Mouse (Mus musculus) intestine, postnatal 0 days (tissue): ENCODE measurements around the gene Ntrk2. TPM values are rescaled to one million over a fixed set of nuclear protein-coding genes. Genes with fewer than 3 reads are reported as not detected.

Source experiments
- ATAC-seq: fragments of 200-750 bp; cut with Nextera tagmentation; 2 replicates; pipeline ENCODE4 v1.8.0; 2017; ENCODE audit warnings: mild to moderate bottlenecking, moderate TSS enrichment, moderate library complexity
- H3K27ac ChIP-seq: fragments of 300-500 bp; sonication (generic); 2 replicates; pipeline ENCODE4 v1.5.1; 2014; ENCODE audit warnings: mild to moderate bottlenecking, low read depth, low read length, moderate library complexity
- H3K27me3 ChIP-seq: fragments of 300-500 bp; sonication (generic); replicated peaks from 2 replicates; pipeline ENCODE4 v1.6.1; 2014; ENCODE audit warnings: low read length, mixed read lengths; ENCODE audit not compliant: control insufficient read depth, insufficient read depth
- H3K36me3 ChIP-seq: fragments of 300-500 bp; sonication (generic); 2 replicates; pipeline ENCODE4 v1.6.1; 2014; ENCODE audit warnings: mild to moderate bottlenecking, moderate library complexity; ENCODE audit not compliant: control insufficient read depth, insufficient read depth
- H3K4me1 ChIP-seq: fragments of 300-500 bp; sonication (generic); replicated peaks from 2 replicates; pipeline ENCODE4 v1.6.1; 2014; ENCODE audit warnings: antibody characterized with exemption, low read length, mixed read lengths; ENCODE audit not compliant: control insufficient read depth, insufficient read depth
- H3K4me2 ChIP-seq: fragments of 300-500 bp; sonication (generic); replicated peaks from 2 replicates; pipeline ENCODE4 v1.6.1; 2014; ENCODE audit warnings: low read depth, mild to moderate bottlenecking, moderate library complexity
- H3K4me3 ChIP-seq: fragments of 300-500 bp; sonication (generic); 2 replicates; pipeline ENCODE4 v1.5.1; 2014; ENCODE audit warnings: low read depth, low read length
- H3K9ac ChIP-seq: fragments of 300-500 bp; sonication (generic); 2 replicates; pipeline ENCODE4 v1.6.1; 2014; ENCODE audit warnings: mild to moderate bottlenecking, low read depth, low read length
- H3K9me3 ChIP-seq: fragments of 300-500 bp; sonication (generic); 2 replicates; pipeline ENCODE4 v1.6.1; 2016; ENCODE audit warnings: mixed run types; ENCODE audit not compliant: control insufficient read depth
- CTCF ChIP-seq: sonication (generic); IDR thresholded peaks from 2 replicates; pipeline ENCODE4 v1.5.1; 2016; ENCODE audit warnings: low read depth, mild to moderate bottlenecking, control low read depth, antibody characterized with exemption, moderate library complexity
- WGBS: fragments of 180-500 bp; shearing (Covaris S2); extraction: QIAGEN DNeasy Blood & Tissue Kit; methylation state at CpG from one replicate; pipeline ENCODE4 v1.1.7; 2014; 5-methylcytosine and 5-hydroxymethylcytosine counted together
- polyA plus RNA-seq: library from polyadenylated mRNA; unstranded; fragments of >200 nt; fragmentation: Nextera tagmentation; extraction: Ambion mirVana; gene quantifications from 2 replicates; pipeline ENCODE4 v1.2.1, GENCODE M21; 2015

Gene Ntrk2
- polyA plus RNA-seq, 1 experiment from 2014 or later = 1.6 TPM

- Histone ChIP-seq H3K4me3 (no peak overlapping the region), H3K4me2 (no peak overlapping the region), H3K4me1 (no peaks in the 10 kb centered on the region), H3K36me3 (no peaks in the 10 kb centered on the region), H3K27me3 (no peaks in the 10 kb centered on the region), H3K9me3 (no peaks in the 10 kb centered on the region), H3K27ac (no peak overlapping the region), H3K9ac (no peak overlapping the region)
- ATAC-seq = no peak
- 83% methylated on average over 8 of the region's 8 CpGs for WGBS
- TF ChIP-seq CTCF = no peak
These were observed 95.9 kb downstream of the Ntrk2 start for GRCm38 (mm10) chr13:58902313-58902712.

- no peak overlapping the region for H3K4me2 ChIP-seq
- no peak overlapping the region for H3K4me3 ChIP-seq
- no peaks in the 10 kb centered on the region for H3K27me3 ChIP-seq
- no peaks in the 10 kb centered on the region for H3K36me3 ChIP-seq
- WGBS = 54% methylated on average over 13 of the region's 13 CpGs
- H3K27ac ChIP-seq = no peak overlapping the region
- TF ChIP-seq CTCF = no peak
- no peaks in the 10 kb centered on the region for H3K9me3 ChIP-seq
- H3K9ac ChIP-seq = no peak overlapping the region
- no peaks in the 10 kb centered on the region for H3K4me1 ChIP-seq
- no peak for ATAC-seq
These were observed 98.7 kb downstream of the Ntrk2 start for GRCm38 (mm10) chr13:58904742-58905735.

GRCm38 (mm10) chr13:58911936-58912335, 105.6 kb downstream of the Ntrk2 start:
- Histone ChIP-seq H3K36me3 (no peaks in the 10 kb centered on the region), H3K4me1 (no peaks in the 10 kb centered on the region), H3K27me3 (no peaks in the 10 kb centered on the region), H3K4me3 (no peak overlapping the region), H3K9ac (no peak overlapping the region), H3K27ac (no peak overlapping the region), H3K9me3 (no peaks in the 10 kb centered on the region), H3K4me2 (no peak overlapping the region)
- 92% methylated on average over 2 of the region's 2 CpGs for WGBS
- ATAC-seq = no peak
- TF ChIP-seq CTCF = no peak

- Histone ChIP-seq H3K4me2 (no peak overlapping the region), H3K9me3 (no peaks in the 10 kb centered on the region), H3K4me3 (no peak overlapping the region), H3K36me3 (no peaks in the 10 kb centered on the region), H3K9ac (no peak overlapping the region), H3K27ac (no peak overlapping the region), H3K27me3 (no peaks in the 10 kb centered on the region), H3K4me1 (no peaks in the 10 kb centered on the region)
- ATAC-seq = peak; percentile 33; the same call in 1 of the 2 replicates
- TF ChIP-seq CTCF = no peak
These were observed 106.2 kb downstream of the Ntrk2 start for GRCm38 (mm10) chr13:58912559-58912958.

GRCm38 (mm10) chr13:58914061-58914814, 107.9 kb downstream of the Ntrk2 start:
- Histone ChIP-seq H3K4me1 (no peaks in the 10 kb centered on the region), H3K9me3 (no peaks in the 10 kb centered on the region), H3K27me3 (no peaks in the 10 kb centered on the region), H3K4me3 (no peak overlapping the region), H3K36me3 (no peaks in the 10 kb centered on the region), H3K9ac (no peak overlapping the region), H3K27ac (no peak overlapping the region), H3K4me2 (no peak overlapping the region)
- WGBS = 41% methylated on average over 6 of the region's 6 CpGs
- no peak for ATAC-seq
- no peak for TF ChIP-seq CTCF

- H3K9me3 ChIP-seq = no peaks in the 10 kb centered on the region
- H3K9ac ChIP-seq = no peak overlapping the region
- WGBS = 95% methylated on average over 2 of the region's 2 CpGs
- H3K27ac ChIP-seq = no peak overlapping the region
- no peak for ATAC-seq
- no peaks in the 10 kb centered on the region for H3K4me1 ChIP-seq
- no peak overlapping the region for H3K4me2 ChIP-seq
- no peaks in the 10 kb centered on the region for H3K27me3 ChIP-seq
- TF ChIP-seq CTCF = no peak
- no peak overlapping the region for H3K4me3 ChIP-seq
- H3K36me3 ChIP-seq = no peaks in the 10 kb centered on the region
These were observed 110.0 kb downstream of the Ntrk2 start for GRCm38 (mm10) chr13:58916348-58916747.
